In the genomic region with DNA sequence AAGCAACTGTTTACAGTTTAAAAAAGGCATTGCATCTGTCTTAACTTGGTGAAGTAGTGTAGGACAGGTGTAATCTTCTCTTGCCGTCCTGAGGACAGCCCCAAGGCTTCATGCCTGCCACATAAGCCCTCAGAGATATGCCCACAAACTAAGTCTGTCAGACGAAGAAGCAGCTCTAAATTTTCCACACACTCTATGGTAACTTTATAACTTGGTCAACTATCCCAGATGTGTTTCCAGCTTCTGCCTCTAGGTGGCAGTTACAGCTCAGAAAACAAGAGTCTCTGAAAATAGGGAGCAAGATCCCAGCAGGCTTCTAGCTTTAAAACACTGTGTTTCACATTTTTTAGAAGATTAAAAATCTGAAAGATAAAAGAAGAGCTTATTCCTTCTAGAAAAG, we compare ENCODE assay signal across 10 mouse cellular contexts.
DNase-seq lines count a peak whose midpoint lies in the region; ATAC-seq lines count a peak whose summit lies in the region.
"Had no signal": no experiment of that assay in that cellular context is flagged by ENCODE, and none has a peak within 500 bp of the region (broad histone marks: within the 10 kb centered on the region; RNA-seq: fewer than 3 reads in every experiment).

No protein-coding gene starts in this region.

- DNase-seq in urinary bladder, postnatal 14 days (ENCODE audit: low spot score) = peak; percentile 65
- no peak for DNase-seq in urinary bladder, postnatal 10 days (ENCODE audit: low spot score)
- peak; percentile 63 to 72 for DNase-seq in cerebellum, adult 18-20 months
- peak; percentile 60 for DNase-seq in forelimb bud, embryonic 11.5 days (ENCODE audit: low read depth, low spot score)
- DNase-seq in kidney, adult 8-10 months = peak; percentile 47 to 79
- peak; percentile 61 for DNase-seq in left cerebral cortex, postnatal 4 days
- no peak for DNase-seq in B cell, adult 2 months

- peak; percentile 49 for ATAC-seq in midbrain, embryonic 16.5 days

- no peak overlapping the region for H3K27ac ChIP-seq in midbrain, embryonic 16.5 days (ENCODE audit: low read length)
- H3K27ac ChIP-seq: embryonic facial prominence, embryonic 15.5 days; neural tube, embryonic 12.5 days had no signal

- H3K27me3 ChIP-seq in midbrain, embryonic 16.5 days (ENCODE audit: control insufficient read depth, insufficient read depth, low read depth, low read length) = no peaks in the 10 kb centered on the region
- H3K27me3 ChIP-seq: embryonic facial prominence, embryonic 15.5 days; neural tube, embryonic 12.5 days had no signal

- no peak overlapping the region for H3K4me2 ChIP-seq in midbrain, embryonic 16.5 days (ENCODE audit: low read length)
- H3K4me2 ChIP-seq: embryonic facial prominence, embryonic 15.5 days; neural tube, embryonic 12.5 days had no signal

- no peak overlapping the region for H3K9ac ChIP-seq in midbrain, embryonic 16.5 days (ENCODE audit: low read depth, low read length)
- H3K9ac ChIP-seq: embryonic facial prominence, embryonic 15.5 days; neural tube, embryonic 12.5 days had no signal

- H3K9me3 ChIP-seq in midbrain, embryonic 16.5 days (replicated peaks; ENCODE audit: control insufficient read depth, low read length, poor library complexity, severe bottlenecking) = no peaks in the 10 kb centered on the region
- H3K9me3 ChIP-seq: embryonic facial prominence, embryonic 15.5 days; neural tube, embryonic 12.5 days had no signal

- no peak overlapping the region for H3K4me3 ChIP-seq in midbrain, embryonic 16.5 days (ENCODE audit: low read depth, low read length)
- H3K4me3 ChIP-seq: embryonic facial prominence, embryonic 15.5 days; neural tube, embryonic 12.5 days had no signal

- no peaks in the 10 kb centered on the region for H3K36me3 ChIP-seq in midbrain, embryonic 16.5 days (ENCODE audit: control insufficient read depth, insufficient read depth, low read length)

- no peaks in the 10 kb centered on the region for H3K4me1 ChIP-seq in midbrain, embryonic 16.5 days (ENCODE audit: control insufficient read depth, insufficient read depth, low read length)
- H3K4me1 ChIP-seq: embryonic facial prominence, embryonic 15.5 days; neural tube, embryonic 12.5 days had no signal

- WGBS in midbrain, embryonic 16.5 days = 58% methylated on average over 2 of the region's 2 CpGs

- intact Hi-C loops in left cerebral cortex, postnatal 4 days (cut with DNase I) = loop anchor here (5.0 kb wide), 1 partner anchor 241 kb away; no protein-coding TSS in a partner anchor

Comparison
In these comparisons a context has a peak if more than half of its experiments do, and no peak if none do; other contexts are left out.
1. DNase-seq: peak in urinary bladder, postnatal 14 days (single experiment), cerebellum, adult 18-20 months (2 of 2), forelimb bud, embryonic 11.5 days (single experiment), kidney, adult 8-10 months (2 of 2) and left cerebral cortex, postnatal 4 days (single experiment); none in urinary bladder, postnatal 10 days (single experiment) and B cell, adult 2 months (0 of 2).